18 mouse cellular contexts compared by ENCODE assay signal in genomic region chr3:104743161-104743560, GRCm38 (mm10). TPM values are rescaled to one million over a fixed set of nuclear protein-coding genes. Genes with fewer than 3 reads are reported as not detected.
DNase-seq lines count a peak whose midpoint lies in the region; ATAC-seq lines count a peak whose summit lies in the region.
"Had no signal": no experiment of that assay in that cellular context is flagged by ENCODE, and none has a peak within 500 bp of the region (broad histone marks: within the 10 kb centered on the region; RNA-seq: fewer than 3 reads in every experiment).

No protein-coding gene starts in this region.

- 0 out of 2 replicates have a peak, but pooled peaks have one; percentile 26 for ATAC-seq in granulocyte monocyte progenitor cell, adult 5-6 weeks (replicated peaks; ENCODE audit: poor library complexity, severe bottlenecking)
- ATAC-seq in frontal cortex, adult (ENCODE audit: low TSS enrichment): no peak
- ATAC-seq: CD4-positive, CD25-positive, alpha-beta regulatory T cell, adult 4 months; forebrain, embryonic 16.5 days; intestine, embryonic 15.5 days had no signal

- peak; percentile 33 for DNase-seq in gastrocnemius, postnatal 25 days
- DNase-seq in gastrocnemius, postnatal 4 days (ENCODE audit: low spot score in 2 of 2): no peak
- DNase-seq in 3134 (ENCODE audit: extremely low read depth, insufficient read length, low spot score): peak; percentile 21
- DNase-seq in NIH3T3 (ENCODE audit: low read depth): peak; percentile 83
- no peak for DNase-seq in ovary, postnatal 14 days (ENCODE audit: low spot score)
- DNase-seq: adrenal gland, postnatal 14 days; B cell, adult 2 months; cerebellum, adult 11-12 months; cerebellum, adult 9-10 months; cerebellum, postnatal 25 days; heart, postnatal 36 days; kidney, adult 18-20 months had no signal

RNA-seq across cellular contexts. Expression of gene Ppm1j, which starts 37.7 kb away (rescaled TPM):
- 10 to 100 TPM; 34.3 to 40.8 TPM for total RNA-seq in gastrocnemius, postnatal 25 days (2021)
- 10 to 100 TPM; 19.0 to 26.8 TPM for total RNA-seq in gastrocnemius, postnatal 4 days (2021)
- total RNA-seq in granulocyte monocyte progenitor cell, adult 5-6 weeks (2014; fragmentation: Nextera tagmentation): not detected in 2 replicates
- not detected in 2 replicates for total RNA-seq in granulocyte monocyte progenitor cell, adult 5-6 weeks (2017)
- total RNA-seq: G1E had no signal

RNA-seq across cellular contexts. Expression of gene Fam19a3, which starts 38.5 kb away (rescaled TPM):
- 1 to 10 TPM; 4.0 to 4.6 TPM for total RNA-seq in gastrocnemius, postnatal 25 days (2021)
- 1 to 10 TPM; 3.2 to 3.5 TPM for total RNA-seq in gastrocnemius, postnatal 4 days (2021)
- not detected in 2 replicates for total RNA-seq in granulocyte monocyte progenitor cell, adult 5-6 weeks (2014; fragmentation: Nextera tagmentation)
- total RNA-seq in granulocyte monocyte progenitor cell, adult 5-6 weeks (2017): not detected in 2 replicates

RNA-seq across cellular contexts. Expression of gene Rhoc, which starts 45.0 kb away (rescaled TPM):
- total RNA-seq in gastrocnemius, postnatal 25 days (2021): 10 to 100 TPM; 44.8 to 66.5 TPM
- total RNA-seq in gastrocnemius, postnatal 4 days (2021): 100 to 1,000 TPM; 169 to 187 TPM
- total RNA-seq in granulocyte monocyte progenitor cell, adult 5-6 weeks (2014; fragmentation: Nextera tagmentation): not detected in 2 replicates
- total RNA-seq in granulocyte monocyte progenitor cell, adult 5-6 weeks (2017): not detected in 2 replicates

Comparison
In these comparisons a context has a peak if more than half of its experiments do, and no peak if none do; other contexts are left out.
1. DNase-seq: peak in gastrocnemius, postnatal 25 days (single experiment), 3134 (single experiment) and NIH3T3 (single experiment); none in gastrocnemius, postnatal 4 days (0 of 2) and ovary, postnatal 14 days (single experiment).
2. RNA of gene Ppm1j, which starts 37.7 kb away (total RNA-seq): 34.3 to 40.8 TPM in gastrocnemius, postnatal 25 days and 19.0 to 26.8 TPM in gastrocnemius, postnatal 4 days; not detected in granulocyte monocyte progenitor cell, adult 5-6 weeks; every median in the first group is over 10 times any median in the second.
3. RNA of gene Fam19a3, which starts 38.5 kb away (total RNA-seq): 4.0 to 4.6 TPM in gastrocnemius, postnatal 25 days and 3.2 to 3.5 TPM in gastrocnemius, postnatal 4 days; not detected in granulocyte monocyte progenitor cell, adult 5-6 weeks; every median in the first group is over 4 times any median in the second.
4. RNA of gene Rhoc, which starts 45.0 kb away (total RNA-seq): 169 to 187 TPM in gastrocnemius, postnatal 4 days and 44.8 to 66.5 TPM in gastrocnemius, postnatal 25 days; not detected in granulocyte monocyte progenitor cell, adult 5-6 weeks; every median in the first group is over 10 times any median in the second.